Mouse (Mus musculus) CH12.LX (cell line): ENCODE measurements around the gene Mrps23. TPM values are rescaled to one million over a fixed set of nuclear protein-coding genes. Genes with fewer than 3 reads are reported as not detected.

Experiments used
- DNase-seq: peaks from one replicate; pipeline ENCODE4 v3.0.0-alpha.2; 2013; ENCODE audit errors: extremely low read depth
- H3K27ac ChIP-seq: 2 replicates; pipeline ENCODE4 v1.5.1; 2012; ENCODE audit warnings: low read depth, mild to moderate bottlenecking, control low read depth, moderate library complexity; ENCODE audit not compliant: insufficient read depth
- H3K27me3 ChIP-seq: replicated peaks from 2 replicates; pipeline ENCODE3; 2012; ENCODE audit warnings: inconsistent platforms
- H3K36me3 ChIP-seq, 2 experiments: replicated peaks in 1 of 2; 2 replicates each; pipeline versions ENCODE3 to v1.6.1; 2012; ENCODE audit warnings: inconsistent platforms in 1 of 2, low read length in 1 of 2, mild to moderate bottlenecking in 1 of 2, mixed read lengths in 1 of 2, moderate library complexity in 1 of 2; ENCODE audit not compliant: control insufficient read depth in 1 of 2, insufficient read depth in 1 of 2
- H3K4me1 ChIP-seq, 2 experiments: 2 replicates each; pipeline ENCODE4 v1.6.1; 2012; ENCODE audit warnings: inconsistent platforms in 1 of 2, moderate library complexity in 1 of 2; ENCODE audit not compliant: insufficient read depth in 2 of 2, control insufficient read depth in 1 of 2
- H3K4me2 ChIP-seq: 2 replicates; pipeline ENCODE4 v1.6.1; 2012; ENCODE audit warnings: low read depth, mild to moderate bottlenecking, control low read depth; ENCODE audit not compliant: poor library complexity, insufficient read depth, severe bottlenecking
- H3K4me3 ChIP-seq, 3 experiments: fragments of 150-350 bp in 1 of 3; sonication (generic) in 1 of 3; replicated peaks in 1 of 3; 2 replicates each; pipeline versions ENCODE3 to v1.5.1; 2011 to 2012; ENCODE audit warnings: low read depth in 2 of 3, low read length in 2 of 3, mild to moderate bottlenecking in 2 of 3, moderate library complexity in 2 of 3, control low read depth in 1 of 3, improper control_type of control experiment in 1 of 3, inconsistent platforms in 1 of 3, mixed read lengths in 1 of 3; ENCODE audit not compliant: poor library complexity in 1 of 3
- H3K79me2 ChIP-seq: replicated peaks from 2 replicates; pipeline ENCODE4 v1.6.1; 2012; ENCODE audit warnings: mild to moderate bottlenecking, moderate library complexity; ENCODE audit not compliant: control insufficient read depth, poor library complexity, insufficient read depth, severe bottlenecking; ENCODE audit errors: extremely low read depth
- H3K9ac ChIP-seq: 2 replicates; pipeline ENCODE4 v1.6.1; 2012; ENCODE audit warnings: low read depth, mild to moderate bottlenecking, control low read depth, moderate library complexity; ENCODE audit not compliant: insufficient read depth
- H3K9me3 ChIP-seq: replicated peaks from 2 replicates; pipeline ENCODE3; 2012; ENCODE audit warnings: low read length, inconsistent platforms, mixed read lengths
- BHLHE40 ChIP-seq: IDR thresholded peaks from 2 replicates; pipeline ENCODE4 v1.6.1; 2011; ENCODE audit warnings: mild to moderate bottlenecking, low read depth, low read length, improper control_type of control experiment
- CHD1 ChIP-seq: IDR thresholded peaks from 2 replicates; pipeline ENCODE4 v1.6.1; 2012; ENCODE audit warnings: low read depth, low read length, improper control_type of control experiment, inconsistent platforms
- CHD2 ChIP-seq: IDR thresholded peaks from 2 replicates; pipeline ENCODE4 v1.6.1; 2011; ENCODE audit warnings: low read length, improper control_type of control experiment
- CTCF ChIP-seq, 2 experiments: IDR thresholded peaks in 1 of 2; conservative IDR thresholded peaks in 1 of 2; 2 replicates each; pipeline ENCODE4 v1.5.1; 2011 to 2012; ENCODE audit warnings: low read depth in 2 of 2, low read length in 2 of 2, improper control_type of control experiment in 1 of 2, inconsistent platforms in 1 of 2, mild to moderate bottlenecking in 1 of 2, moderate library complexity in 1 of 2
- E2F4 ChIP-seq: IDR thresholded peaks from 2 replicates; pipeline ENCODE4 v1.6.1; 2011; ENCODE audit warnings: low read depth, low read length, improper control_type of control experiment; ENCODE audit not compliant: insufficient replicate concordance
- ELF1 ChIP-seq: IDR thresholded peaks from 2 replicates; pipeline ENCODE4 v1.6.1; 2014; ENCODE audit warnings: low read depth, mild to moderate bottlenecking, inconsistent platforms, low read length, improper control_type of control experiment
- EP300 ChIP-seq: IDR thresholded peaks from 2 replicates; pipeline ENCODE4 v1.6.1; 2011; ENCODE audit warnings: low read length, improper control_type of control experiment
- ETS1 ChIP-seq: conservative IDR thresholded peaks from 2 replicates; pipeline ENCODE4 v1.6.1; 2012; ENCODE audit warnings: low read depth, mild to moderate bottlenecking, inconsistent platforms, low read length, improper control_type of control experiment, moderate library complexity
- GABPA ChIP-seq: IDR thresholded peaks from 2 replicates; pipeline ENCODE4 v1.6.1; 2012; ENCODE audit warnings: low read depth, low read length, improper control_type of control experiment, inconsistent platforms; ENCODE audit not compliant: insufficient replicate concordance
- HCFC1 ChIP-seq: IDR thresholded peaks from 2 replicates; pipeline ENCODE4 v1.6.1; 2012; ENCODE audit warnings: low read depth, mild to moderate bottlenecking, inconsistent platforms, low read length, improper control_type of control experiment
- IRF4 ChIP-seq: IDR thresholded peaks from 2 replicates; pipeline ENCODE4 v1.6.1; 2014; ENCODE audit warnings: low read depth, mild to moderate bottlenecking, inconsistent platforms, low read length, improper control_type of control experiment
- JUN ChIP-seq: IDR thresholded peaks from 2 replicates; pipeline ENCODE4 v1.6.1; 2011; ENCODE audit warnings: low read depth, mild to moderate bottlenecking, low read length, improper control_type of control experiment, moderate library complexity; ENCODE audit not compliant: insufficient read depth
- JUND ChIP-seq: conservative IDR thresholded peaks from 2 replicates; pipeline ENCODE4 v1.6.1; 2011; ENCODE audit warnings: low read depth, low read length, improper control_type of control experiment
- KAT2A ChIP-seq: IDR thresholded peaks from 2 replicates; pipeline ENCODE4 v1.6.1; 2012; ENCODE audit warnings: low read length, improper control_type of control experiment, inconsistent platforms; ENCODE audit not compliant: insufficient replicate concordance
- MAFK ChIP-seq: IDR thresholded peaks from 2 replicates; pipeline ENCODE4 v1.6.1; 2011; ENCODE audit warnings: low read length, improper control_type of control experiment; ENCODE audit not compliant: insufficient replicate concordance
- MAX ChIP-seq: IDR thresholded peaks from 2 replicates; pipeline ENCODE4 v1.6.1; 2011; ENCODE audit warnings: low read length, improper control_type of control experiment
- MAZ ChIP-seq: IDR thresholded peaks from 2 replicates; pipeline ENCODE4 v1.6.1; 2012; ENCODE audit warnings: low read depth, mild to moderate bottlenecking, inconsistent platforms, low read length, improper control_type of control experiment, moderate library complexity
- MEF2A ChIP-seq: IDR thresholded peaks from 2 replicates; pipeline ENCODE4 v1.6.1; 2014; ENCODE audit warnings: low read depth, mild to moderate bottlenecking, inconsistent platforms, low read length, improper control_type of control experiment, borderline replicate concordance
- MXI1 ChIP-seq: IDR thresholded peaks from 2 replicates; pipeline ENCODE4 v1.6.1; 2011; ENCODE audit warnings: mild to moderate bottlenecking, low read depth, low read length, improper control_type of control experiment
- MYC ChIP-seq: IDR thresholded peaks from 2 replicates; pipeline ENCODE4 v1.6.1; 2011; ENCODE audit warnings: low read depth, mild to moderate bottlenecking, improper control_type of control experiment, low read length
- NELFE ChIP-seq: IDR thresholded peaks from 2 replicates; pipeline ENCODE4 v1.6.1; 2011; ENCODE audit warnings: low read depth, low read length, improper control_type of control experiment
- NRF1 ChIP-seq: IDR thresholded peaks from 2 replicates; pipeline ENCODE4 v1.6.1; 2014; ENCODE audit warnings: low read depth, mild to moderate bottlenecking, inconsistent platforms, low read length, improper control_type of control experiment, moderate library complexity
- POLR2A ChIP-seq: IDR thresholded peaks from 2 replicates; pipeline ENCODE4 v1.6.1; 2011; ENCODE audit warnings: low read depth, mild to moderate bottlenecking, improper control_type of control experiment, low read length
- POLR2AphosphoS2 ChIP-seq: IDR thresholded peaks from 2 replicates; pipeline ENCODE4 v1.6.1; 2011; ENCODE audit warnings: low read depth, low read length, improper control_type of control experiment
- RAD21 ChIP-seq: IDR thresholded peaks from 2 replicates; pipeline ENCODE4 v1.6.1; 2011; ENCODE audit warnings: low read depth, mild to moderate bottlenecking, low read length, improper control_type of control experiment, moderate library complexity
- RCOR1 ChIP-seq: conservative IDR thresholded peaks from 2 replicates; pipeline ENCODE4 v1.6.1; 2012; ENCODE audit warnings: low read depth, mild to moderate bottlenecking, inconsistent platforms, low read length, improper control_type of control experiment
- SIN3A ChIP-seq: IDR thresholded peaks from 2 replicates; pipeline ENCODE4 v1.6.1; 2012; ENCODE audit warnings: low read length, improper control_type of control experiment, inconsistent platforms
- SMC3 ChIP-seq: IDR thresholded peaks from 2 replicates; pipeline ENCODE4 v1.6.1; 2011; ENCODE audit warnings: low read depth, low read length, improper control_type of control experiment
- TBP ChIP-seq: conservative IDR thresholded peaks from 2 replicates; pipeline ENCODE4 v1.6.1; 2011; ENCODE audit warnings: low read depth, low read length, improper control_type of control experiment
- TCF12 ChIP-seq: IDR thresholded peaks from 2 replicates; pipeline ENCODE4 v1.6.1; 2014; ENCODE audit warnings: low read depth, mild to moderate bottlenecking, inconsistent platforms, low read length, improper control_type of control experiment
- UBTF ChIP-seq: IDR thresholded peaks from 2 replicates; pipeline ENCODE4 v1.6.1; 2012; ENCODE audit warnings: low read depth, mild to moderate bottlenecking, inconsistent platforms, low read length, improper control_type of control experiment, moderate library complexity
- USF1 ChIP-seq: IDR thresholded peaks from 2 replicates; pipeline ENCODE4 v1.6.1; 2014; ENCODE audit warnings: low read depth, mild to moderate bottlenecking, inconsistent platforms, low read length, improper control_type of control experiment
- USF2 ChIP-seq: conservative IDR thresholded peaks from 2 replicates; pipeline ENCODE4 v1.6.1; 2011; ENCODE audit warnings: low read depth, low read length, improper control_type of control experiment
- ZC3H11A ChIP-seq: IDR thresholded peaks from 2 replicates; pipeline ENCODE4 v1.6.1; 2012; ENCODE audit warnings: low read depth, mild to moderate bottlenecking, inconsistent platforms, low read length, improper control_type of control experiment
- ZKSCAN1 ChIP-seq: IDR thresholded peaks from 2 replicates; pipeline ENCODE4 v1.6.1; 2012; ENCODE audit warnings: low read depth, inconsistent platforms, low read length, improper control_type of control experiment, borderline replicate concordance
- ZMIZ1 ChIP-seq: IDR thresholded peaks from 2 replicates; pipeline ENCODE4 v1.6.1; 2012; ENCODE audit warnings: low read depth, mild to moderate bottlenecking, inconsistent platforms, low read length, improper control_type of control experiment
- ZNF384 ChIP-seq: IDR thresholded peaks from 2 replicates; pipeline ENCODE4 v1.6.1; 2012; ENCODE audit warnings: low read depth, low read length, improper control_type of control experiment, inconsistent platforms
- dilution Hi-C: fragments of 300-500 bp; cut with MboI; formaldehyde crosslinking; loops from 2 replicates; pipeline ENCODE4 v1.14.3; 2020; ENCODE audit warnings: low sequenced_read_pairs; ENCODE audit not compliant: extremely low pct_unique_long_range_greater_than_20kb, extremely low pct_ligation_motif_present
- in situ Hi-C: fragments of 300-500 bp; cut with MboI; formaldehyde crosslinking; loops from 3 replicates; pipeline ENCODE4 v1.14.3; 2019; ENCODE audit warnings: low sequenced_read_pairs, low pct_ligation_motif_present, low pct_unique_long_range_greater_than_20kb, mixed read lengths
- polyA plus RNA-seq: library from polyadenylated mRNA; unstranded; fragments of >175 nt; gene quantifications from 2 replicates; pipeline ENCODE4 v1.2.1, GENCODE M21; 2012; ENCODE audit warnings: low read depth; ENCODE audit not compliant: insufficient read length
- total RNA-seq, 2 experiments: library from RNA; depleted of rRNA; stranded (reverse); fragments of 300-350 nt in 1 of 2; fragments of >200 nt in 1 of 2; gene quantifications; 2 replicates each; pipeline ENCODE4 v1.2.3; 2012 to 2014

Gene Mrps23
- total RNA-seq (2012; rRNA removed) (216 and 227 TPM in 2 replicates), total RNA-seq (2014; rRNA removed) (185 and 213 TPM in 2 replicates), polyA plus RNA-seq (233 and 262 TPM in 2 replicates)

DNA sequence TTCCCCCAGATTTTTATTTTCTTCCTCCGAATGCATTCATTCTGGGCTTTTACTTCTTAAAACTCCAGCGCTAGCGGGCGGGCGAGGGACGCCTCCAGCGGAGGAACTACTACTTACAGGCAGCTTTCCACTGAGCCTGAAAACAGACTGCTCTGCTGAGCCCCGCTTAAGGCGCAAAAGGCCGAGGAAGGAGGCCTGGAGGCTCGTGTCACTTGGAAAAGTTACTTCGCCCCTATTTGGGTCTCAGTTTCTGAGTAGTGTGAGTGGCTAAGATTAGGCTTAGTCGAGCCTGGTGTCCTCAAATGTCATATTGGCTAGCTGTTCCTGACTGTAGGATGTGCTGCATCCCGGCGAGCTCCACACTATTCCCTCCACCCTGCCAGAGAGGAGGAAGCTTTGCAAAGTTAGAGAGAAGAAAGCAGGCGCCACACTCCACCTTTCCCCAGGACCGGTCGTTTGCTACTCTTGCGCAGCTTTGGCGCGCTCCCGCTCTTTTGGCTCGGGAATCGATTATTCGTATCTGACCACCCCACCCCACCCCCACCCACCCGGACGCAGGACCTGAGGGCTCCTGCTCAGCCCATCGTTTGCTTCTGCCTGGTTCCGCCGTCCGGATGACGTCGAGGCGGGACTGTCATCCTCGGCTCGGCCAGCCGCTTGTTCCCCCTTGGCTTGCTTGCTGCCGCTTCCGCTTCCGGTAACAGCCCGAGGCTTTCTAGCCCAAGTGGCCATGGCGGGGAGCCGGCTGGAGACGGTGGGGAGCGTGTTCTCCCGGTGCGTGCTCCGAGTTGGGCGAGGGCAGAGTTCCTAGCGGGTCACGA is at the start of gene Mrps23:
Mrps23 (plus strand) TSS at position 677 of the 821 bp plus-strand sequence.
- in situ Hi-C loops (loop anchor here (5.0 kb wide), 1 partner anchor 237 kb away; no protein-coding TSS in a partner anchor), dilution Hi-C loops (no loop called here)
- H3K27me3 ChIP-seq = peaks cover 40% of the 10 kb centered on the region
- H3K9ac ChIP-seq = peak within 1 kb of the TSS; percentile 90
- H3K4me3 ChIP-seq = peak within 1 kb of the TSS; percentile 78 to 100 (median 84)
- H3K4me1 ChIP-seq = peaks cover 17 to 42% of the 10 kb centered on the region in 2 experiments
- no peaks in the 10 kb centered on the region for H3K9me3 ChIP-seq
- DNase-seq = peak; percentile 98
- peak within 1 kb of the TSS; percentile 37 for H3K27ac ChIP-seq
- H3K79me2 ChIP-seq = peaks cover 15% of the 10 kb centered on the region
- H3K4me2 ChIP-seq = peak within 1 kb of the TSS; percentile 56
- H3K36me3 ChIP-seq = peaks cover 10 to 22% of the 10 kb centered on the region in 2 experiments
- peak; percentile 65; the same call in 1 of the 2 replicates for TF ChIP-seq RCOR1
- no peak for TF ChIP-seq USF1
- TF ChIP-seq IRF4 = no peak; the same call in 1 of the 2 replicates
- TF ChIP-seq MEF2A = peak; percentile 87
- TF ChIP-seq ZMIZ1 = peak; percentile 83
- TF ChIP-seq ZNF384 = no peak
- TF ChIP-seq ZC3H11A = 0 out of 2 replicates have a peak, but pooled peaks have one; percentile 10
- no peak; the same call in 1 of the 2 replicates for TF ChIP-seq MAFK
- TF ChIP-seq MYC = peak; percentile 31
- TF ChIP-seq GABPA = peak; percentile 56; the same call in 1 of the 2 replicates
- TF ChIP-seq JUN = no peak
- peak; percentile 100 for TF ChIP-seq SIN3A
- 0 out of 2 replicates have a peak, but pooled peaks have one; percentile 36 for TF ChIP-seq BHLHE40
- peak; percentile 90 for TF ChIP-seq TCF12
- no peak for TF ChIP-seq USF2
- peak; percentile 60 for TF ChIP-seq TBP
- TF ChIP-seq POLR2A = peak; percentile 99
- peak; percentile 92 for TF ChIP-seq CHD2
- TF ChIP-seq MAZ = no peak; the same call in 1 of the 2 replicates
- TF ChIP-seq HCFC1 = peak; percentile 96
- peak; percentile 51 for TF ChIP-seq RAD21
- TF ChIP-seq ZKSCAN1 = no peak
- peak; percentile 41; the same call in 1 of the 2 replicates for TF ChIP-seq SMC3
- peak; percentile 92 for TF ChIP-seq MXI1
- TF ChIP-seq POLR2AphosphoS2 = peak; percentile 94
- peak; percentile 53 for TF ChIP-seq MAX
- peak; percentile 99 for TF ChIP-seq ELF1
- TF ChIP-seq KAT2A = peak; percentile 92; the same call in 1 of the 2 replicates
- TF ChIP-seq ETS1 = peak; percentile 62
- TF ChIP-seq EP300 = no peak; the same call in 1 of the 2 replicates
- TF ChIP-seq NELFE = peak; percentile 98
- peak; percentile 89 for TF ChIP-seq UBTF
- TF ChIP-seq CTCF (conservative IDR thresholded peaks at IDR 0.05 in 1 of 2, IDR thresholded peaks at IDR 0.05 in 1 of 2; ENCODE audit: low read depth in 2 of 2, low read length in 2 of 2) = peak in 1 of 2 experiments; percentile 72; a peak in 2 of 4 replicates
- TF ChIP-seq JUND = no peak
- peak; percentile 92 for TF ChIP-seq CHD1
- peak; percentile 59 for TF ChIP-seq NRF1
- TF ChIP-seq E2F4 = peak; percentile 94
